Mouse (Mus musculus): ENCODE data around the gene Cfap46. TPM values are rescaled to one million over a fixed set of nuclear protein-coding genes. Genes with fewer than 3 reads are reported as not detected.
"Not testable (repeated sequence)": the region's sequence is repeated elsewhere in the genome, so short reads cannot be mapped to it uniquely, and the experiment has no call there.

Cfap46 gene
- polyA plus RNA-seq, 1 experiment: 0.11 TPM

DNA sequence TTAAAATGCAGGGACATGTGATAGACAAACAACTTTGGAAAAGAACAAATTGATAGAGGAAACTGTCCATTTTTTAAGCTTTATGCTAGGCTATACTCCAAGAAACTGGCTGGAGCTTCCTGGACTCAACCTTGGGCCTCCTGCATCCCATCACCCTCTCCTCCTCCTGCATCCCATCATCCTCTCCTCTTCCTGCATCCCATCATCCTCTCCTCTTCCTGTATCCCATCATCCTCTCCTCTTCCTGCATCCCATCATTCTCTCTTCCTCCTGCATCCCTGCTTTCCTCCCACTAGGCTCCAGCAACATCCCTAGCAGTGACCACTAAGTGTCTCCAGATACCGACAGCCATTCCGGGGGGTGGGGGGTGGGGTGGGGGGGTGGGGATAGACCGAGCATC is 7.2 kb downstream of the Cfap46 start:
- 79% methylated on average over 3 of the region's 3 CpGs for WGBS
- DNase-seq (ENCODE audit: low read depth in 1 of 2, low spot score in 2 of 2): no peak
- no peaks in the 10 kb centered on the region for H3K27me3 ChIP-seq (ENCODE audit: control insufficient read depth, insufficient read depth, low read length)
- no peaks in the 10 kb centered on the region for H3K36me3 ChIP-seq (ENCODE audit: control insufficient read depth, insufficient read depth, low read length)
- H3K4me1 ChIP-seq (ENCODE audit: control insufficient read depth, insufficient read depth, insufficient read length): no peaks in the 10 kb centered on the region
- no peak overlapping the region for H3K27ac ChIP-seq (ENCODE audit: insufficient read depth, low read length)
- no peak overlapping the region for H3K4me3 ChIP-seq (ENCODE audit: extremely low read depth, insufficient read depth, insufficient read length)
- TF ChIP-seq CTCF (IDR thresholded peaks at IDR 0.05; ENCODE audit: extremely low read depth, insufficient read depth, insufficient read length, insufficient replicate concordance) (no peak), POLR2A (IDR thresholded peaks at IDR 0.05; ENCODE audit: low read depth, low read length) (no peak)

DNA sequence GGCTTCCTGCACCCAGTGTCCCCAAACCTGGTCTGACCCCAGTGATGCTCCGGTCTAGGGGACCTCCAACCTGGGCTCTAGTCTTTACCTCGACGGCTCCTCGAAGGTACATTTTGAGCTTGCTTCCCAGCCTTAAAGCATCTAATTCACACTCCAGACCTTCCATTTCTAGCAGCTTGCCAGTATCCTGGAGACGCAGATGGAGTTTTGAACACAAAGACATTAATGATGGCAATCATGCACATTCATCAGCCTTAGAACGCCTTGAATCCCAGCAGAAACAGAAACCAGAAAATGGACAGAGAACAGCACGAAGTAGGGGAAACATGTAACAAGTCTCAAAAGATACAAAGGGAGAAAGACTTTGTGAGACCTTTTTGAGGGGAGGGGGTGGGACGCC is 16.7 kb downstream of the Cfap46 start:
- Histone ChIP-seq H3K27ac (ENCODE audit: insufficient read depth, low read length) (no peak overlapping the region), H3K36me3 (ENCODE audit: control insufficient read depth, insufficient read depth, low read length) (no peaks in the 10 kb centered on the region), H3K4me1 (ENCODE audit: control insufficient read depth, insufficient read depth, insufficient read length) (no peaks in the 10 kb centered on the region), H3K27me3 (ENCODE audit: control insufficient read depth, insufficient read depth, low read length) (no peaks in the 10 kb centered on the region), H3K4me3 (ENCODE audit: extremely low read depth, insufficient read depth, insufficient read length) (no peak overlapping the region)
- DNase-seq (ENCODE audit: low read depth in 1 of 2, low spot score in 2 of 2): no peak
- 81% methylated on average over 8 of the region's 8 CpGs for WGBS
- TF ChIP-seq CTCF (IDR thresholded peaks at IDR 0.05; ENCODE audit: extremely low read depth, insufficient read depth, insufficient read length, insufficient replicate concordance) (no peak), POLR2A (IDR thresholded peaks at IDR 0.05; ENCODE audit: low read depth, low read length) (no peak)

DNA sequence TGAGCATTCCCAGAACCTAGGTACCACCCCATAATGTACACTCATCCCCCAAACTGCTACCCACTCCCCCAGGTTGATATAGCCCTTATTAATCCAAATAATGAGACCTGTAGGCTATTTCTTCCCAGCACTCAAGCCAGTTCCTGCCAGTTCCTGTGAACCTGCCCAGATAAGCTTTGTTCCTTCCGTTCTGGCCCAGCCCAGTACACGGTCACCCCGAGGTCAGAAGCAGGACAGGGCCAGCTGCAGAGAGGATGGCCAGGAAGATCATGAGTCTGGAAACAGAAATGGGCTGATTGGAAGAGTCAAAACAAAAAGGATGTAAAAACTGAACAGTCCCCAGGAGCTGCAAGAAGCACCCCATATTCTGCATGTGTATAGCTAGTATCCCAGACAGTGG is 20.3 kb downstream of the Cfap46 start:
- no peaks in the 10 kb centered on the region for H3K36me3 ChIP-seq (ENCODE audit: control insufficient read depth, insufficient read depth, low read length)
- H3K4me3 ChIP-seq (ENCODE audit: extremely low read depth, insufficient read depth, insufficient read length): no peak overlapping the region
- no peaks in the 10 kb centered on the region for H3K4me1 ChIP-seq (ENCODE audit: control insufficient read depth, insufficient read depth, insufficient read length)
- TF ChIP-seq POLR2A (IDR thresholded peaks at IDR 0.05; ENCODE audit: low read depth, low read length): no peak
- no peak for TF ChIP-seq CTCF (IDR thresholded peaks at IDR 0.05; ENCODE audit: extremely low read depth, insufficient read depth, insufficient read length, insufficient replicate concordance)
- no peak for DNase-seq (ENCODE audit: low read depth in 1 of 2, low spot score in 2 of 2)
- 34% methylated on average over 3 of the region's 3 CpGs for WGBS
- H3K27ac ChIP-seq (ENCODE audit: insufficient read depth, low read length): no peak overlapping the region
- no peaks in the 10 kb centered on the region for H3K27me3 ChIP-seq (ENCODE audit: control insufficient read depth, insufficient read depth, low read length)

DNA sequence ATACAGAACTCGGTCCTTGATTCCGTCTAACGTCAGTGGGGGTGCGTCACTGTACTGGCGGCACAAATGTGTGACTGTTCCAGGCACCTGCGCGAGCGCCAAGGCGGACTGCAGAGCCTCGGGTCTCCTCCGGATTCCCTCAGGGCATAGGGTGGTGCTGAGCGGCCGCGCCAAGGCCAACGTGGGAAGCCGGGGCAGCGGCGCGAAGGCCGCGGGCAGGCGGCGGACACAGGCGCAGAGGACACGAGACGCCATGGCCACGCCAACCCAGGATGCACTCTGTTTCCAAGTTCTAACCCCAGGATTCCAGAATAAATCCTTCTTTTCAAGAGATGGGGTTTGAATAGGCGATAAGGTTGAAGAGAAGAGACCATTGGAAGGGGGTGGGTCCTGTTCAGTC is 23.7 kb downstream of the Cfap46 start:
- not testable (repeated sequence) for H3K4me3 ChIP-seq (ENCODE audit: extremely low read depth, insufficient read depth, insufficient read length); DNase-seq (ENCODE audit: low read depth in 1 of 2, low spot score in 2 of 2)
- WGBS: 93% methylated on average over 28 of the region's 28 CpGs

DNA sequence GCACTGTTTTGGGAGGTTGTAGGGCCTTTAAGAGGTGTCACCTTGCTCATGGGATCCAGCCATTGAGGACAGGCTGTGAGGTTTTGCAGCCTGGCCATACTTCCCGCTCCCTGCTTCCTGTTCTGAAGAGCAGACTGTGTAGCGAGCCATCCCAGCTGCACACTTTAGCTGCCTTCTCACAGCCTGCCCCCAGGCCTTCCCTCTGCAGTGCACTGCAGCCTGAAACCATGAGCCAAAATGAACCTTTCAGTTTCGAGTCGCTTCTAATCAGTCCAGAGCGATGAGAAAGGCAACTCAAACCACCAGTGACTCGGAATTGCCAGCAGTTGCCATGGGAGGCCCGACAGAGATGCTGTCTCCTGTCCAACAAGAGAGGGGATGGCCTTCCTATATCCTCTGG is 33.9 kb downstream of the Cfap46 start:
- Histone ChIP-seq H3K4me3 (ENCODE audit: extremely low read depth, insufficient read depth, insufficient read length) (no peak overlapping the region), H3K27ac (ENCODE audit: insufficient read depth, low read length) (no peak overlapping the region), H3K36me3 (ENCODE audit: control insufficient read depth, insufficient read depth, low read length) (no peaks in the 10 kb centered on the region), H3K27me3 (ENCODE audit: control insufficient read depth, insufficient read depth, low read length) (no peaks in the 10 kb centered on the region), H3K4me1 (ENCODE audit: control insufficient read depth, insufficient read depth, insufficient read length) (no peaks in the 10 kb centered on the region)
- 69% methylated on average over 7 of the region's 7 CpGs for WGBS
- TF ChIP-seq POLR2A (IDR thresholded peaks at IDR 0.05; ENCODE audit: low read depth, low read length) (no peak), CTCF (IDR thresholded peaks at IDR 0.05; ENCODE audit: extremely low read depth, insufficient read depth, insufficient read length, insufficient replicate concordance) (no peak)
- no peak for DNase-seq (ENCODE audit: low read depth in 1 of 2, low spot score in 2 of 2)

More for the DNA sequence above, 23.7 kb downstream of the Cfap46 start:
- not testable (repeated sequence) for H3K4me1 ChIP-seq (ENCODE audit: control insufficient read depth, insufficient read depth, insufficient read length); H3K27ac ChIP-seq (ENCODE audit: insufficient read depth, low read length); H3K36me3 ChIP-seq (ENCODE audit: control insufficient read depth, insufficient read depth, low read length); H3K27me3 ChIP-seq (ENCODE audit: control insufficient read depth, insufficient read depth, low read length)

DNA sequence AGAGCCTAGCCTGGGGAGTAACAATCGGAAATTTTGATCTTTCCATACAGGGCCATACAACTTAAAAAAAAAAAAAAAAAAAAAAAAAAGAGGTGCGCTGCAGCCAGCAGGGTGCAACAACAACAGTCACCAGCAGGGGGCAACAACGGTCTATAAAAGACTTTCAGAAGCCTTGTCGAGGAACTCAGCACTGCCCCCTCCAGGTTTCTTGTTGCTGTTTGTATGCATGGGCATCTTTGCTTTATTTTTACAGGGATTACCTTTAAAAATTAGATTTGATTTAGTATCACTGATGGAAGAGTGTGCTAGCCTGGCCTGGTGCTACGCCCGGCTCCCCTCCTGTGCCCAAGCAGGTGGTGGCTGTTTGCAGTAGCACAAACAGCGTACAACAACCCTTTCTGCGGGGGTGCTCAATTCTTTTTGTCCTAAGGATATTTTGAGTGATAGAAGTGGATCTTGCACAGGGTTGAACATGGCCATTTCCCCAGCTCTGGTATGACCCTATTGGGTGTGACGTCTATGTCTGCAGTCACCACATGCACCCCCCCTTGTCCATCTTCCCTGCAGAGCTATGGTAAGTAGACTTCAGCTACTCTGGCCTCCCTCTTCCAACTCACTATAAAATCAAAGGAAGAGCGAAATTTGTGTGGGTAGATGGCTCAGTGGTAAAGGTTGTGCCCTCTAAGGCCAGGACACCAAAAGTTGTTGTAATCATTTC is 35.4 kb downstream of the Cfap46 start:
- Histone ChIP-seq H3K4me1 (ENCODE audit: control insufficient read depth, insufficient read depth, insufficient read length) (no peaks in the 10 kb centered on the region), H3K27me3 (ENCODE audit: control insufficient read depth, insufficient read depth, low read length) (no peaks in the 10 kb centered on the region), H3K27ac (ENCODE audit: insufficient read depth, low read length) (no peak overlapping the region), H3K4me3 (ENCODE audit: extremely low read depth, insufficient read depth, insufficient read length) (no peak overlapping the region), H3K36me3 (ENCODE audit: control insufficient read depth, insufficient read depth, low read length) (no peaks in the 10 kb centered on the region)
- peak; percentile 39 to 65 for DNase-seq (ENCODE audit: low read depth in 1 of 2, low spot score in 2 of 2)
- WGBS: 47% methylated on average over 10 of the region's 10 CpGs
- TF ChIP-seq CTCF (IDR thresholded peaks at IDR 0.05; ENCODE audit: extremely low read depth, insufficient read depth, insufficient read length, insufficient replicate concordance) (peak; percentile 72; the same call in 1 of the 2 replicates), POLR2A (IDR thresholded peaks at IDR 0.05; ENCODE audit: low read depth, low read length) (no peak)

DNA sequence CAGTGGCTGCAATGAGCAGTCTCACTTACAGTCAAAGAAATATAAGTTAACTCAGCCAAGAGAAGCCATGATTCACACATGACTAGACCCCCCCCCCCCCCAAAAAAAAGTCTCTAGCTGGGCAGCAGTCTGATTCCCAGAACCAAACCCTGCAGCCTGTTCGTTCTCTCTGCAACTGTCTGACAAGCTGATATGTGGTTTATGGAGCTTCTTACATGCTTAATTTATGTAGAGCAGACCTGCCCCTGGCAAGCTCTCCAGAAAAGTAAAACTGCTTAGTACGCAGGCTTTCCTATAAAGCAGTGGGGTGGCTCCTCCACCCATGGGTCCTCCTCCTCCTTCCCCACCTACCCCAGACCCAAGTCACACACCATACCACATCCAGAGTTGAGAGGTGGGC is 50.2 kb downstream of the Cfap46 start:
- no peak for DNase-seq (ENCODE audit: low read depth in 1 of 2, low spot score in 2 of 2)
- no peak overlapping the region for H3K4me3 ChIP-seq (ENCODE audit: extremely low read depth, insufficient read depth, insufficient read length)
- H3K4me1 ChIP-seq (ENCODE audit: control insufficient read depth, insufficient read depth, insufficient read length): no peaks in the 10 kb centered on the region
- H3K27me3 ChIP-seq (ENCODE audit: control insufficient read depth, insufficient read depth, low read length): no peaks in the 10 kb centered on the region
- H3K36me3 ChIP-seq (ENCODE audit: control insufficient read depth, insufficient read depth, low read length): no peaks in the 10 kb centered on the region
- H3K27ac ChIP-seq (ENCODE audit: insufficient read depth, low read length): no peak overlapping the region
- TF ChIP-seq POLR2A (IDR thresholded peaks at IDR 0.05; ENCODE audit: low read depth, low read length): no peak
- TF ChIP-seq CTCF (IDR thresholded peaks at IDR 0.05; ENCODE audit: extremely low read depth, insufficient read depth, insufficient read length, insufficient replicate concordance): no peak
- WGBS: 62% methylated on average over 2 of the region's 2 CpGs
